Comparison of ENCODE assay signal across 14 mouse cellular contexts in the genomic region with DNA sequence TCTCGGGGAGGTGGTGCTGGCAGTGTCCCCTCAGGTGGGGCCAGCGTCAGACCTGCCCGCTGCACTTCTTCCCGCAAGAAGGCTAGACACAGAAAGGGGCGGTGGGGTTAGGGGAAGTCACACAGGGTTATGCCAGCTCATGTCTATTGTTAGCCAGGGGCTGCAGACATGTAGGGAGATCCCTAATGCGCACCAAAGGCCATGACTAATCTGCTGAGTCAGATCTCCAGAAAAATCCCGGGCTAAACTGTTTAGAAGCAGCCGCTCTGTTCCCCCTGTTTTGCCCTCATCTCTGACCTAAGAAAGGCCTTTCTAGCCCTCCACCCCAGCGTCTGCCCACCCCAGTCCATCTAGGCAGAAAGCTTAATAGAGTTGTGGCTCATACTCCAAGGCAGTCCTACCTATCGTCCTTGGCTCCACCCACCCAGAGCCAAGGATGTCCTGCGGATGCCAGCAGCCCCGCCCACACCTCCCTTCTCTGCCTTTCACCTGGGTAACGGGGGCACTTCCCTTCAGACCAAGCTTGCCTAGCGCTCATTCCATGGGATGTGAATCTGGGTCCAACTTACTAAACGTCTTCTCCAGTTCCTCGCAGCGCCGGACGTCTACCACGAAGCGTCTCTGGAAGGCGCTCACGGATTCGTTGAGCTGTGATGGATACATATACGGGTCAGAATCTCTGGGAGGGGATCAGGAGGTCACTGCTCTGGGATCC. TPM values are rescaled to one million over a fixed set of nuclear protein-coding genes. Genes with fewer than 3 reads are reported as not detected.
DNase-seq lines count a peak whose midpoint lies in the region; ATAC-seq and TF ChIP-seq lines count a peak whose summit lies in the region.
"Had no signal": no experiment of that assay in that cellular context is flagged by ENCODE, and none has a peak within 500 bp of the region (broad histone marks: within the 10 kb centered on the region; RNA-seq: fewer than 3 reads in every experiment).

No protein-coding gene starts in this region.

- H3K36me3 ChIP-seq in hindbrain, embryonic 12.5 days, result peaks cover 17% of the 10 kb centered on the region
- H3K36me3 ChIP-seq in hindbrain, embryonic 13.5 days, result peaks cover 16% of the 10 kb centered on the region
- H3K36me3 ChIP-seq in neural tube, embryonic 12.5 days, result peaks cover 20% of the 10 kb centered on the region
- H3K36me3 ChIP-seq in neural tube, embryonic 15.5 days, result peaks cover 6% of the 10 kb centered on the region

- ATAC-seq in hindbrain, embryonic 12.5 days (ENCODE audit: low FRiP score), result no peak
- ATAC-seq in hindbrain, embryonic 13.5 days (ENCODE audit: low FRiP score), result no peak
- no peak for ATAC-seq in neural tube, embryonic 12.5 days (ENCODE audit: low FRiP score, low read depth)
- no peak for ATAC-seq in neural tube, embryonic 15.5 days (ENCODE audit: low FRiP score)
- ATAC-seq: forebrain, embryonic 15.5 days; hindbrain, embryonic 16.5 days; liver, postnatal 0 days had no signal

- 67% methylated on average over 25 of the region's 25 CpGs for WGBS in hindbrain, embryonic 12.5 days
- WGBS in hindbrain, embryonic 13.5 days, result 63% methylated on average over 25 of the region's 25 CpGs
- 67% methylated on average over 25 of the region's 25 CpGs for whole genome bisulfite sequencing in neural tube, embryonic 12.5 days
- WGBS in neural tube, embryonic 15.5 days, result 64% methylated on average over 25 of the region's 25 CpGs
- 62% methylated on average over 25 of the region's 25 CpGs for WGBS in olfactory bulb, adult 2 months

- TF ChIP-seq CTCF in olfactory bulb, adult 2 months (IDR thresholded peaks at IDR 0.05; ENCODE audit: insufficient read depth, low read depth, low read length), result no peak

- TF ChIP-seq POLR2A in olfactory bulb, adult 2 months (IDR thresholded peaks at IDR 0.05; ENCODE audit: insufficient read depth, low read depth, low read length), result no peak

- H3K27ac ChIP-seq in hindbrain, embryonic 12.5 days, result no peak overlapping the region
- no peak overlapping the region for H3K27ac ChIP-seq in hindbrain, embryonic 13.5 days
- no peak overlapping the region for H3K27ac ChIP-seq in neural tube, embryonic 12.5 days
- no peak overlapping the region for H3K27ac ChIP-seq in neural tube, embryonic 15.5 days (replicated peaks)
- peak overlapping the region; percentile 83 for H3K27ac ChIP-seq in olfactory bulb, adult 2 months (ENCODE audit: insufficient read depth, low read depth, low read length)
- H3K27ac ChIP-seq: forebrain, embryonic 15.5 days had no signal

- no peak overlapping the region for H3K4me3 ChIP-seq in hindbrain, embryonic 12.5 days
- H3K4me3 ChIP-seq in hindbrain, embryonic 13.5 days, result no peak overlapping the region
- no peak overlapping the region for H3K4me3 ChIP-seq in neural tube, embryonic 12.5 days
- H3K4me3 ChIP-seq in neural tube, embryonic 15.5 days (replicated peaks), result no peak overlapping the region
- peak overlapping the region; percentile 17; the same call in 1 of the 2 replicates for H3K4me3 ChIP-seq in olfactory bulb, adult 2 months (ENCODE audit: insufficient read depth, low read depth, low read length)
- H3K4me3 ChIP-seq: forebrain, embryonic 15.5 days had no signal

- H3K9me3 ChIP-seq in hindbrain, embryonic 12.5 days (replicated peaks), result no peaks in the 10 kb centered on the region
- no peaks in the 10 kb centered on the region for H3K9me3 ChIP-seq in hindbrain, embryonic 13.5 days
- H3K9me3 ChIP-seq in neural tube, embryonic 12.5 days, result no peaks in the 10 kb centered on the region
- H3K9me3 ChIP-seq in neural tube, embryonic 15.5 days (replicated peaks), result no peaks in the 10 kb centered on the region
- H3K9me3 ChIP-seq: forebrain, embryonic 15.5 days; G1E had no signal

- no peak overlapping the region for H3K4me2 ChIP-seq in hindbrain, embryonic 12.5 days (replicated peaks)
- H3K4me2 ChIP-seq in hindbrain, embryonic 13.5 days, result no peak overlapping the region; the same call in 1 of the 2 replicates
- no peak overlapping the region for H3K4me2 ChIP-seq in neural tube, embryonic 12.5 days (replicated peaks)
- H3K4me2 ChIP-seq in neural tube, embryonic 15.5 days, result no peak overlapping the region
- H3K4me2 ChIP-seq: forebrain, embryonic 15.5 days had no signal

- no peaks in the 10 kb centered on the region; the same call in 1 of the 2 replicates for H3K27me3 ChIP-seq in hindbrain, embryonic 12.5 days
- H3K27me3 ChIP-seq in hindbrain, embryonic 13.5 days, result peaks cover 21% of the 10 kb centered on the region; the same call in 1 of the 2 replicates
- H3K27me3 ChIP-seq in neural tube, embryonic 12.5 days (replicated peaks), result no peaks in the 10 kb centered on the region
- no peaks in the 10 kb centered on the region for H3K27me3 ChIP-seq in neural tube, embryonic 15.5 days (replicated peaks)
- H3K27me3 ChIP-seq: forebrain, embryonic 15.5 days had no signal

- H3K9ac ChIP-seq in hindbrain, embryonic 12.5 days, result 0 out of 2 replicates have a peak overlapping the region, but pooled peaks have one; percentile 13
- H3K9ac ChIP-seq in hindbrain, embryonic 13.5 days, result no peak overlapping the region
- 0 out of 2 replicates have a peak overlapping the region, but pooled peaks have one; percentile 13 for H3K9ac ChIP-seq in neural tube, embryonic 12.5 days
- no peak overlapping the region for H3K9ac ChIP-seq in neural tube, embryonic 15.5 days (replicated peaks)
- H3K9ac ChIP-seq: forebrain, embryonic 15.5 days; liver, postnatal 0 days had no signal

- DNase-seq in ZHBTc4 (ENCODE audit: low read depth, low spot score), result peak; percentile 66
- no peak for DNase-seq in spleen, adult 18-20 months
- no peak for DNase-seq in spleen, postnatal 36 days (ENCODE audit: low spot score in 2 of 2)
- DNase-seq: cerebellum, postnatal 14 days; gastrocnemius, postnatal 14 days; liver, postnatal 0 days had no signal

- peaks cover 23% of the 10 kb centered on the region for H3K4me1 ChIP-seq in hindbrain, embryonic 12.5 days
- peaks cover 31% of the 10 kb centered on the region for H3K4me1 ChIP-seq in hindbrain, embryonic 13.5 days (replicated peaks)
- peaks cover 13% of the 10 kb centered on the region for H3K4me1 ChIP-seq in neural tube, embryonic 12.5 days
- H3K4me1 ChIP-seq in neural tube, embryonic 15.5 days, result peaks cover 23% of the 10 kb centered on the region
- H3K4me1 ChIP-seq in olfactory bulb, adult 2 months (ENCODE audit: control insufficient read depth, insufficient read depth, low read length), result peaks cover 42% of the 10 kb centered on the region

RNA-seq across cellular contexts. Expression of a gene that starts 3.1 kb away (rescaled TPM):
- polyA plus RNA-seq in hindbrain, embryonic 12.5 days (2016; fragmentation: Nextera tagmentation; extraction: Ambion mirVana), result 24.9 and 29.9 TPM in 2 replicates
- polyA plus RNA-seq in hindbrain, embryonic 13.5 days (2015; fragmentation: Nextera tagmentation; extraction: Ambion mirVana), result 15.0 and 15.8 TPM in 2 replicates
- polyA plus RNA-seq in neural tube, embryonic 12.5 days (2016; fragmentation: Nextera tagmentation; extraction: Ambion mirVana), result 19.7 and 22.0 TPM in 2 replicates
- 20.3 and 29.0 TPM in 2 replicates for polyA plus RNA-seq in neural tube, embryonic 15.5 days (2015; fragmentation: Nextera tagmentation; extraction: Ambion mirVana)
- not detected in 2 replicates for polyA plus RNA-seq in olfactory bulb, adult 2 months (2012; ENCODE audit: insufficient read depth, insufficient read length, low replicate concordance, missing spikeins)

RNA-seq across cellular contexts. Expression of a gene that starts 8.8 kb away (rescaled TPM):
- 180 and 207 TPM in 2 replicates for polyA plus RNA-seq in hindbrain, embryonic 12.5 days (2016; fragmentation: Nextera tagmentation; extraction: Ambion mirVana)
- 261 and 264 TPM in 2 replicates for polyA plus RNA-seq in hindbrain, embryonic 13.5 days (2015; fragmentation: Nextera tagmentation; extraction: Ambion mirVana)
- 226 and 234 TPM in 2 replicates for polyA plus RNA-seq in neural tube, embryonic 12.5 days (2016; fragmentation: Nextera tagmentation; extraction: Ambion mirVana)
- 308 and 330 TPM in 2 replicates for polyA plus RNA-seq in neural tube, embryonic 15.5 days (2015; fragmentation: Nextera tagmentation; extraction: Ambion mirVana)
- polyA plus RNA-seq in olfactory bulb, adult 2 months (2012; ENCODE audit: insufficient read depth, insufficient read length, low replicate concordance, missing spikeins), result not detected in 2 replicates

RNA-seq across cellular contexts. Expression of a gene that starts 25.8 kb away (rescaled TPM):
- polyA plus RNA-seq in hindbrain, embryonic 12.5 days (2016; fragmentation: Nextera tagmentation; extraction: Ambion mirVana), result 1.0 and 1.2 TPM in 2 replicates
- polyA plus RNA-seq in hindbrain, embryonic 13.5 days (2015; fragmentation: Nextera tagmentation; extraction: Ambion mirVana), result 1.9 and 2.1 TPM in 2 replicates
- polyA plus RNA-seq in neural tube, embryonic 12.5 days (2016; fragmentation: Nextera tagmentation; extraction: Ambion mirVana), result 0.84 and 0.87 TPM in 2 replicates
- 2.5 and 3.8 TPM in 2 replicates for polyA plus RNA-seq in neural tube, embryonic 15.5 days (2015; fragmentation: Nextera tagmentation; extraction: Ambion mirVana)
- not detected in 2 replicates for polyA plus RNA-seq in olfactory bulb, adult 2 months (2012; ENCODE audit: insufficient read depth, insufficient read length, low replicate concordance, missing spikeins)
- polyA plus RNA-seq: G1E had no signal

RNA-seq across cellular contexts. Expression of a gene that starts 31.2 kb away (rescaled TPM):
- polyA plus RNA-seq in hindbrain, embryonic 12.5 days (2016; fragmentation: Nextera tagmentation; extraction: Ambion mirVana), result 8.1 and 8.5 TPM in 2 replicates
- 10.1 and 13.2 TPM in 2 replicates for polyA plus RNA-seq in hindbrain, embryonic 13.5 days (2015; fragmentation: Nextera tagmentation; extraction: Ambion mirVana)
- polyA plus RNA-seq in neural tube, embryonic 12.5 days (2016; fragmentation: Nextera tagmentation; extraction: Ambion mirVana), result 8.4 and 11.1 TPM in 2 replicates
- 15.0 and 20.6 TPM in 2 replicates for polyA plus RNA-seq in neural tube, embryonic 15.5 days (2015; fragmentation: Nextera tagmentation; extraction: Ambion mirVana)
- polyA plus RNA-seq in olfactory bulb, adult 2 months (2012; ENCODE audit: insufficient read depth, insufficient read length, low replicate concordance, missing spikeins), result not detected in 2 replicates

RNA-seq across cellular contexts. Expression of a gene that starts 52.2 kb away (rescaled TPM):
- 63.2 and 66.8 TPM in 2 replicates for polyA plus RNA-seq in hindbrain, embryonic 12.5 days (2016; fragmentation: Nextera tagmentation; extraction: Ambion mirVana)
- polyA plus RNA-seq in hindbrain, embryonic 13.5 days (2015; fragmentation: Nextera tagmentation; extraction: Ambion mirVana), result 52.9 TPM in 2 replicates
- polyA plus RNA-seq in neural tube, embryonic 12.5 days (2016; fragmentation: Nextera tagmentation; extraction: Ambion mirVana), result 62.7 and 65.2 TPM in 2 replicates
- 59.9 and 68.7 TPM in 2 replicates for polyA plus RNA-seq in neural tube, embryonic 15.5 days (2015; fragmentation: Nextera tagmentation; extraction: Ambion mirVana)
- not detected in 2 replicates for polyA plus RNA-seq in olfactory bulb, adult 2 months (2012; ENCODE audit: insufficient read depth, insufficient read length, low replicate concordance, missing spikeins)

Comparison
In these comparisons a context has a peak if more than half of its experiments do, and no peak if none do; other contexts are left out.
1. H3K9ac ChIP-seq: peak in hindbrain, embryonic 12.5 days (single experiment) and neural tube, embryonic 12.5 days (single experiment); none in hindbrain, embryonic 13.5 days (single experiment) and neural tube, embryonic 15.5 days (single experiment).
2. RNA of a gene that starts 8.8 kb away (polyA plus RNA-seq): 308 to 330 TPM in neural tube, embryonic 15.5 days, 261 to 264 TPM in hindbrain, embryonic 13.5 days, 226 to 234 TPM in neural tube, embryonic 12.5 days and 180 to 207 TPM in hindbrain, embryonic 12.5 days; not detected in olfactory bulb, adult 2 months; every median in the first group is over 100 times any median in the second.